Mouse (Mus musculus) CH12.LX (cell line): Measurements from ENCODE around the gene Ppp2r3d.

Source experiments
- CTCF ChIP-seq, 2 experiments: IDR thresholded peaks in 1 of 2; conservative IDR thresholded peaks in 1 of 2; 2 replicates each; pipeline ENCODE4 v1.5.1; 2011 to 2012; ENCODE audit warnings: low read depth in 2 of 2, low read length in 2 of 2, improper control_type of control experiment in 1 of 2, inconsistent platforms in 1 of 2, mild to moderate bottlenecking in 1 of 2, moderate library complexity in 1 of 2
- EP300 ChIP-seq: IDR thresholded peaks from 2 replicates; pipeline ENCODE4 v1.6.1; 2011; ENCODE audit warnings: low read length, improper control_type of control experiment
- JUND ChIP-seq: conservative IDR thresholded peaks from 2 replicates; pipeline ENCODE4 v1.6.1; 2011; ENCODE audit warnings: low read depth, low read length, improper control_type of control experiment
- MXI1 ChIP-seq: IDR thresholded peaks from 2 replicates; pipeline ENCODE4 v1.6.1; 2011; ENCODE audit warnings: mild to moderate bottlenecking, low read depth, low read length, improper control_type of control experiment
- POLR2A ChIP-seq: IDR thresholded peaks from 2 replicates; pipeline ENCODE4 v1.6.1; 2011; ENCODE audit warnings: low read depth, mild to moderate bottlenecking, improper control_type of control experiment, low read length
- POLR2AphosphoS2 ChIP-seq: IDR thresholded peaks from 2 replicates; pipeline ENCODE4 v1.6.1; 2011; ENCODE audit warnings: low read depth, low read length, improper control_type of control experiment

GRCm38 (mm10) chr9:124441681-124442532, 34.8 kb downstream of the Ppp2r3d start:
- TF ChIP-seq CTCF (conservative IDR thresholded peaks at IDR 0.05 in 1 of 2, IDR thresholded peaks at IDR 0.05 in 1 of 2; ENCODE audit: low read depth in 2 of 2, low read length in 2 of 2) (no peak), POLR2A (no peak), JUND (no peak), EP300 (no peak), MXI1 (no peak), POLR2AphosphoS2 (no peak)
